Mouse (Mus musculus) layer of hippocampus, postnatal 10 days (tissue): ENCODE data around the gene Alpl. TPM values are rescaled to one million over a fixed set of nuclear protein-coding genes. Genes with fewer than 3 reads are reported as not detected.
A peak's percentile ranks its signal among the peaks of the same experiment; 100 is the strongest.

Experiments
- DNase-seq, 2 experiments: peaks; one replicate each; pipeline ENCODE4 v3.0.0; 2021; ENCODE audit warnings: low spot score in 2 of 2
- total RNA-seq, 2 experiments: library from RNA; stranded (reverse); gene quantifications; 2 replicates each; pipeline ENCODE4 v1.2.3; 2021

Gene Alpl
- total RNA-seq, 2 experiments from 2014 or later: 6.0 to 7.4 TPM

- DNase-seq: no peak
Observed at GRCm38 (mm10) chr4:137771749-137772148, 24.4 kb downstream of the Alpl start.

GRCm38 (mm10) chr4:137770901-137771612, 25.1 kb downstream of the Alpl start:
- DNase-seq: no peak

GRCm38 (mm10) chr4:137769635-137770034, 26.5 kb downstream of the Alpl start:
- no peak for DNase-seq

- no peak for DNase-seq
Observed at GRCm38 (mm10) chr4:137768831-137769230, 27.4 kb downstream of the Alpl start.

GRCm38 (mm10) chr4:137768381-137768780, 27.8 kb downstream of the Alpl start:
- no peak for DNase-seq

- DNase-seq: no peak
Observed at GRCm38 (mm10) chr4:137766365-137766764, 29.8 kb downstream of the Alpl start.

GRCm38 (mm10) chr4:137765554-137765971, 30.6 kb downstream of the Alpl start:
- peak; percentile 53 to 59 for DNase-seq

- DNase-seq: no peak
Observed at GRCm38 (mm10) chr4:137764621-137765020, 31.6 kb downstream of the Alpl start.

- DNase-seq: no peak
Observed at GRCm38 (mm10) chr4:137763920-137764495, 32.2 kb downstream of the Alpl start.

- DNase-seq: no peak
Observed at GRCm38 (mm10) chr4:137762886-137763285, 33.3 kb downstream of the Alpl start.

- no peak for DNase-seq
Observed at GRCm38 (mm10) chr4:137754446-137754845, 41.7 kb downstream of the Alpl start.

GRCm38 (mm10) chr4:137753199-137753598, 43.0 kb downstream of the Alpl start:
- DNase-seq: no peak

- no peak for DNase-seq
Observed at GRCm38 (mm10) chr4:137752471-137752870, 43.7 kb downstream of the Alpl start.

- DNase-seq: no peak
Observed at GRCm38 (mm10) chr4:137751717-137752116, 44.5 kb downstream of the Alpl start.

- DNase-seq: no peak
Observed at GRCm38 (mm10) chr4:137751310-137751709, 44.9 kb downstream of the Alpl start.

GRCm38 (mm10) chr4:137750121-137750520, 46.1 kb downstream of the Alpl start:
- no peak for DNase-seq

GRCm38 (mm10) chr4:137749680-137750079, 46.5 kb downstream of the Alpl start:
- DNase-seq: no peak

- DNase-seq: no peak
Observed at GRCm38 (mm10) chr4:137748726-137749125, 47.5 kb downstream of the Alpl start.

- DNase-seq: no peak
Observed at GRCm38 (mm10) chr4:137747590-137747989, 48.6 kb downstream of the Alpl start.

GRCm38 (mm10) chr4:137747091-137747490, 49.1 kb downstream of the Alpl start:
- no peak for DNase-seq

- peak; percentile 57 to 65 for DNase-seq
Observed at GRCm38 (mm10) chr4:137744433-137744918, 51.7 kb downstream of the Alpl start.

GRCm38 (mm10) chr4:137743791-137744190, 52.4 kb downstream of the Alpl start:
- DNase-seq: no peak

GRCm38 (mm10) chr4:137740350-137740749, 55.8 kb downstream of the Alpl start:
- DNase-seq: no peak
